In the genomic region with DNA sequence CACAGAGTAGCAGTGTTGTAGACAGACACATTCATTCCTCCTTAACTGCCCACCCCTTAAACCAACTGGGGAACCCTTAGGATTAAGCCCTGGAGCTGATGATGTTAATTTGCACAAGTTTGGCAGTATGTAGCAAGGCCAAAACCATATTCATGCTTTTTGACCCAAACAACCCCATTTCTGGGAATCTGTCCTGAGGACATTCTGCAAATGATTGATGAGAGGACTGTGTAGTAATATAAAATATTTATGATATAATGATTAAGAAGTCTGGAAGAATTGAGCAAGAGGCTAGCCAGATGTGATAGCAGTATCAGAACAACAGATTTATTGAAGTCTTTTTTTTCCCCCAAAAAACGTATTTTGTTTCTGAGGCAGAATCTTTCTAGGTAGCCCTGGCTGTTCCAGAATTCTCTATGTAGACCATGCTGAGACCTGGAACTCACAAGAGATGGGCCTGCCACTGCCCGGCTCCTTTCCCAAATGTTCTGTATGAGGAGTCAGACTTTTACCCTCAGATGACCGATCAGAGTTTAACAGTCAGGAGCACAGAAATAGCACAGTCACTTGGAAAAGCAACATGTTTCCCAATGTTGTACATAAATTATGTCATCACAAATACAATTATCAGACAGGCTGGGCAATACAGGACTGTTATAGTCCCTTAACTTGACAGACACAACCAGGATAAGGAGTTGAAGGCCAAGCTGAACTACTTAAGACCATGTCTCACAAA, we compare ENCODE assay signal across 12 mouse cellular contexts. TPM values are rescaled to one million over a fixed set of nuclear protein-coding genes. Genes with fewer than 3 reads are reported as not detected.
DNase-seq lines count a peak whose midpoint lies in the region; ATAC-seq and TF ChIP-seq lines count a peak whose summit lies in the region.
"Had no signal": no experiment of that assay in that cellular context is flagged by ENCODE, and none has a peak within 500 bp of the region (broad histone marks: within the 10 kb centered on the region; RNA-seq: fewer than 3 reads in every experiment).

No protein-coding gene starts in this region.

- 0 out of 2 replicates have a peak overlapping the region, but pooled peaks have one; percentile 88 for H3K27ac ChIP-seq in forebrain, embryonic 10.5 days
- H3K27ac ChIP-seq in forebrain, postnatal 0 days (ENCODE audit: low read depth, low read length) = no peak overlapping the region
- H3K27ac ChIP-seq in lung, postnatal 0 days (ENCODE audit: low read length) = no peak overlapping the region
- H3K27ac ChIP-seq in kidney, embryonic 15.5 days = peak overlapping the region; percentile 86; the same call in 1 of the 2 replicates
- H3K27ac ChIP-seq in stomach, embryonic 14.5 days (ENCODE audit: low read length) = peak overlapping the region; percentile 66

- no peak overlapping the region for H3K4me3 ChIP-seq in forebrain, embryonic 10.5 days
- no peak overlapping the region for H3K4me3 ChIP-seq in forebrain, postnatal 0 days (ENCODE audit: low read depth, low read length)
- H3K4me3 ChIP-seq in lung, postnatal 0 days (ENCODE audit: low read depth, low read length) = no peak overlapping the region
- no peak overlapping the region for H3K4me3 ChIP-seq in kidney, embryonic 15.5 days (replicated peaks)
- H3K4me3 ChIP-seq in stomach, embryonic 14.5 days (ENCODE audit: low read depth, low read length) = no peak overlapping the region

- H3K36me3 ChIP-seq in forebrain, embryonic 10.5 days (replicated peaks) = no peaks in the 10 kb centered on the region
- no peaks in the 10 kb centered on the region for H3K36me3 ChIP-seq in forebrain, postnatal 0 days (ENCODE audit: insufficient read depth)
- H3K36me3 ChIP-seq in lung, postnatal 0 days (ENCODE audit: insufficient read depth, low read length) = no peaks in the 10 kb centered on the region
- H3K36me3 ChIP-seq in kidney, embryonic 15.5 days = no peaks in the 10 kb centered on the region
- H3K36me3 ChIP-seq in stomach, embryonic 14.5 days (ENCODE audit: control insufficient read depth, insufficient read depth, low read length) = peaks cover under 1% of the 10 kb centered on the region; the same call in 1 of the 2 replicates

- peaks cover 49% of the 10 kb centered on the region for H3K27me3 ChIP-seq in forebrain, embryonic 10.5 days (ENCODE audit: poor library complexity, severe bottlenecking)
- H3K27me3 ChIP-seq in forebrain, postnatal 0 days (ENCODE audit: insufficient read depth, low read length) = no peaks in the 10 kb centered on the region
- no peaks in the 10 kb centered on the region for H3K27me3 ChIP-seq in lung, postnatal 0 days (replicated peaks; ENCODE audit: insufficient read depth, low read length)
- H3K27me3 ChIP-seq in kidney, embryonic 15.5 days = no peaks in the 10 kb centered on the region
- no peaks in the 10 kb centered on the region for H3K27me3 ChIP-seq in stomach, embryonic 14.5 days (ENCODE audit: control insufficient read depth, insufficient read depth, low read length)

- no peak for ATAC-seq in forebrain, postnatal 0 days
- peak; percentile 22; the same call in 1 of the 2 replicates for ATAC-seq in lung, postnatal 0 days
- no peak for ATAC-seq in kidney, embryonic 15.5 days (replicated peaks; ENCODE audit: low FRiP score)
- no peak for ATAC-seq in stomach, embryonic 14.5 days (ENCODE audit: insufficient number of reproducible peaks, insufficient read depth, low FRiP score, low read depth)

- peak; percentile 30; the same call in 1 of the 2 replicates for TF ChIP-seq EP300 in lung, postnatal 0 days (IDR thresholded peaks at IDR 0.05)

- TF ChIP-seq CTCF in forebrain, postnatal 0 days (IDR thresholded peaks at IDR 0.05; ENCODE audit: low read depth) = no peak
- TF ChIP-seq CTCF in lung, postnatal 0 days (IDR thresholded peaks at IDR 0.05) = no peak

- no peaks in the 10 kb centered on the region for H3K9me3 ChIP-seq in forebrain, embryonic 10.5 days
- no peaks in the 10 kb centered on the region for H3K9me3 ChIP-seq in forebrain, postnatal 0 days (ENCODE audit: low read length)
- no peaks in the 10 kb centered on the region for H3K9me3 ChIP-seq in lung, postnatal 0 days (ENCODE audit: low read length)
- no peaks in the 10 kb centered on the region for H3K9me3 ChIP-seq in kidney, embryonic 15.5 days (replicated peaks)
- no peaks in the 10 kb centered on the region for H3K9me3 ChIP-seq in stomach, embryonic 14.5 days (ENCODE audit: control insufficient read depth, low read depth, low read length)

- WGBS in forebrain, embryonic 10.5 days = 92% methylated on average over 3 of the region's 3 CpGs
- WGBS in forebrain, postnatal 0 days = 81% methylated on average over 3 of the region's 3 CpGs
- 71% methylated on average over 3 of the region's 3 CpGs for WGBS in lung, postnatal 0 days
- 59% methylated on average over 3 of the region's 3 CpGs for WGBS in kidney, embryonic 15.5 days
- 58% methylated on average over 3 of the region's 3 CpGs for WGBS in stomach, embryonic 14.5 days

- H3K9ac ChIP-seq in forebrain, postnatal 0 days = no peak overlapping the region
- H3K9ac ChIP-seq in lung, postnatal 0 days (replicated peaks; ENCODE audit: low read depth) = no peak overlapping the region
- no peak overlapping the region for H3K9ac ChIP-seq in kidney, embryonic 15.5 days
- H3K9ac ChIP-seq in stomach, embryonic 14.5 days (replicated peaks; ENCODE audit: low read depth, low read length) = no peak overlapping the region

- no peak for DNase-seq in forebrain, embryonic 10.5 days (ENCODE audit: extremely low spot score, low spot score)
- DNase-seq in forebrain, postnatal 0 days = no peak
- DNase-seq in lung, postnatal 0 days (ENCODE audit: low spot score) = peak; percentile 64
- no peak for DNase-seq in lung, postnatal 10 days
- no peak for DNase-seq in ovary, postnatal 14 days (ENCODE audit: low spot score)
- DNase-seq in thymus, postnatal 14 days = no peak

- H3K4me1 ChIP-seq in forebrain, embryonic 10.5 days = peaks cover 48% of the 10 kb centered on the region
- H3K4me1 ChIP-seq in forebrain, postnatal 0 days (ENCODE audit: insufficient read depth) = peaks cover 9% of the 10 kb centered on the region; the same call in 1 of the 2 replicates
- no peaks in the 10 kb centered on the region; the same call in 1 of the 2 replicates for H3K4me1 ChIP-seq in lung, postnatal 0 days (ENCODE audit: insufficient read depth, low read depth, low read length)
- H3K4me1 ChIP-seq in kidney, embryonic 15.5 days = peaks cover 51% of the 10 kb centered on the region
- H3K4me1 ChIP-seq in stomach, embryonic 14.5 days (ENCODE audit: control insufficient read depth, insufficient read depth, low read length) = peaks cover 16% of the 10 kb centered on the region

- no peak overlapping the region for H3K4me2 ChIP-seq in forebrain, postnatal 0 days (ENCODE audit: low read depth)
- H3K4me2 ChIP-seq in lung, postnatal 0 days (replicated peaks; ENCODE audit: low read depth, low read length) = no peak overlapping the region
- peak overlapping the region; percentile 94; the same call in 1 of the 2 replicates for H3K4me2 ChIP-seq in kidney, embryonic 15.5 days
- H3K4me2 ChIP-seq in stomach, embryonic 14.5 days (replicated peaks; ENCODE audit: low read depth, low read length) = no peak overlapping the region

RNA-seq across cellular contexts. Expression of a gene that starts 1.1 kb away (rescaled TPM):
- polyA plus RNA-seq in forebrain, embryonic 10.5 days (2016; fragmentation: Nextera tagmentation; extraction: Ambion mirVana) = 7.3 TPM in 2 replicates
- total RNA-seq in forebrain, postnatal 0 days (2014; rRNA removed) = 4.0 and 8.6 TPM in 2 replicates
- polyA plus RNA-seq in forebrain, postnatal 0 days (2015; fragmentation: Nextera tagmentation; extraction: Ambion mirVana) = 0.96 and 1.9 TPM in 2 replicates
- polyA plus RNA-seq in lung, postnatal 0 days (2015; fragmentation: Nextera tagmentation; extraction: Ambion mirVana) = 3.6 and 4.0 TPM in 2 replicates
- polyA plus RNA-seq in kidney, embryonic 15.5 days (2015; fragmentation: Nextera tagmentation; extraction: Ambion mirVana) = 7.6 and 10.2 TPM in 2 replicates
- 8.2 and 9.8 TPM in 2 replicates for polyA plus RNA-seq in stomach, embryonic 14.5 days (2014; fragmentation: Nextera tagmentation; extraction: Ambion mirVana)
- total RNA-seq: megakaryocyte-erythroid progenitor cell, adult 5-6 weeks had no signal

RNA-seq across cellular contexts. Expression of a gene that starts 30.7 kb away (rescaled TPM):
- 4.9 and 5.3 TPM in 2 replicates for polyA plus RNA-seq in forebrain, embryonic 10.5 days (2016; fragmentation: Nextera tagmentation; extraction: Ambion mirVana)
- 5.5 and 11.4 TPM in 2 replicates for total RNA-seq in forebrain, postnatal 0 days (2014; rRNA removed)
- 4.1 and 6.0 TPM in 2 replicates for polyA plus RNA-seq in forebrain, postnatal 0 days (2015; fragmentation: Nextera tagmentation; extraction: Ambion mirVana)
- 3.8 and 4.3 TPM in 2 replicates for polyA plus RNA-seq in lung, postnatal 0 days (2015; fragmentation: Nextera tagmentation; extraction: Ambion mirVana)
- polyA plus RNA-seq in kidney, embryonic 15.5 days (2015; fragmentation: Nextera tagmentation; extraction: Ambion mirVana) = 5.2 and 6.6 TPM in 2 replicates
- 6.7 and 8.5 TPM in 2 replicates for polyA plus RNA-seq in stomach, embryonic 14.5 days (2014; fragmentation: Nextera tagmentation; extraction: Ambion mirVana)

RNA-seq across cellular contexts. Expression of a gene that starts 31.8 kb away (rescaled TPM):
- not detected in 2 replicates for polyA plus RNA-seq in forebrain, embryonic 10.5 days (2016; fragmentation: Nextera tagmentation; extraction: Ambion mirVana)
- total RNA-seq in forebrain, postnatal 0 days (2014; rRNA removed) = 3.1 and 6.2 TPM in 2 replicates
- 1.3 and 1.7 TPM in 2 replicates for polyA plus RNA-seq in forebrain, postnatal 0 days (2015; fragmentation: Nextera tagmentation; extraction: Ambion mirVana)
- 26.1 and 27.2 TPM in 2 replicates for polyA plus RNA-seq in lung, postnatal 0 days (2015; fragmentation: Nextera tagmentation; extraction: Ambion mirVana)
- polyA plus RNA-seq in kidney, embryonic 15.5 days (2015; fragmentation: Nextera tagmentation; extraction: Ambion mirVana) = not detected in 2 replicates
- polyA plus RNA-seq in stomach, embryonic 14.5 days (2014; fragmentation: Nextera tagmentation; extraction: Ambion mirVana) = not detected in 2 replicates
- total RNA-seq: adrenal gland, postnatal 36 days; megakaryocyte-erythroid progenitor cell, adult 5-6 weeks had no signal
- polyA plus RNA-seq: erythroblast, embryonic 14.5 days; heart, postnatal 0 days had no signal

RNA-seq across cellular contexts. Expression of a gene that starts 39.0 kb away (rescaled TPM):
- 12.8 and 14.0 TPM in 2 replicates for polyA plus RNA-seq in forebrain, embryonic 10.5 days (2016; fragmentation: Nextera tagmentation; extraction: Ambion mirVana)
- total RNA-seq in forebrain, postnatal 0 days (2014; rRNA removed) = 10.2 and 16.9 TPM in 2 replicates
- 14.4 and 18.2 TPM in 2 replicates for polyA plus RNA-seq in forebrain, postnatal 0 days (2015; fragmentation: Nextera tagmentation; extraction: Ambion mirVana)
- 4.0 and 5.0 TPM in 2 replicates for polyA plus RNA-seq in lung, postnatal 0 days (2015; fragmentation: Nextera tagmentation; extraction: Ambion mirVana)
- 2.9 and 3.5 TPM in 2 replicates for polyA plus RNA-seq in kidney, embryonic 15.5 days (2015; fragmentation: Nextera tagmentation; extraction: Ambion mirVana)
- 2.6 and 3.8 TPM in 2 replicates for polyA plus RNA-seq in stomach, embryonic 14.5 days (2014; fragmentation: Nextera tagmentation; extraction: Ambion mirVana)

Comparison
In these comparisons a context has a peak if more than half of its experiments do, and no peak if none do; other contexts are left out.
1. H3K27ac ChIP-seq: peak in forebrain, embryonic 10.5 days (single experiment), kidney, embryonic 15.5 days (single experiment) and stomach, embryonic 14.5 days (single experiment); none in forebrain, postnatal 0 days (single experiment) and lung, postnatal 0 days (single experiment).
2. RNA of a gene that starts 31.8 kb away (polyA plus RNA-seq): 26.1 to 27.2 TPM in lung, postnatal 0 days; 1.3 to 1.7 TPM in forebrain, postnatal 0 days, not detected in kidney, embryonic 15.5 days, not detected in forebrain, embryonic 10.5 days and not detected in stomach, embryonic 14.5 days; every median in the first group is over 10 times any median in the second.